Mouse (Mus musculus) limb, embryonic 13.5 days (tissue): ENCODE data around the gene Wdr13. TPM values are rescaled to one million over a fixed set of nuclear protein-coding genes. Genes with fewer than 3 reads are reported as not detected.
A peak's percentile ranks its signal among the peaks of the same experiment; 100 is the strongest.

ENCODE experiments used
- ATAC-seq: fragments of 200-750 bp; cut with Nextera tagmentation; 2 replicates; pipeline ENCODE4 v1.8.0; 2017; ENCODE audit warnings: low read depth, moderate number of reproducible peaks, moderate TSS enrichment; ENCODE audit not compliant: low FRiP score
- H3K27ac ChIP-seq: fragments of 300-500 bp; sonication (generic); 2 replicates; pipeline ENCODE4 v1.5.1; 2015; ENCODE audit warnings: inconsistent platforms, mild to moderate bottlenecking, moderate library complexity
- H3K27me3 ChIP-seq: fragments of 300-500 bp; sonication (generic); 2 replicates; pipeline ENCODE4 v1.6.1; 2015; ENCODE audit warnings: mild to moderate bottlenecking, inconsistent platforms
- H3K36me3 ChIP-seq: fragments of 300-500 bp; sonication (generic); 2 replicates; pipeline ENCODE4 v1.6.1; 2015; ENCODE audit warnings: inconsistent platforms, mild to moderate bottlenecking, moderate library complexity
- H3K4me1 ChIP-seq: fragments of 300-500 bp; sonication (generic); 2 replicates; pipeline ENCODE4 v1.6.1; 2015; ENCODE audit warnings: inconsistent platforms
- H3K4me2 ChIP-seq: fragments of 300-500 bp; sonication (generic); replicated peaks from 2 replicates; pipeline ENCODE4 v1.6.1; 2015; ENCODE audit warnings: inconsistent platforms, mild to moderate bottlenecking, moderate library complexity
- H3K4me3 ChIP-seq: fragments of 300-500 bp; sonication (generic); 2 replicates; pipeline ENCODE4 v1.5.1; 2015; ENCODE audit warnings: moderate library complexity, mild to moderate bottlenecking, inconsistent platforms
- H3K9ac ChIP-seq: fragments of 300-500 bp; sonication (generic); 2 replicates; pipeline ENCODE4 v1.6.1; 2015; ENCODE audit warnings: mild to moderate bottlenecking, inconsistent platforms
- H3K9me3 ChIP-seq: fragments of 300-500 bp; sonication (generic); 2 replicates; pipeline ENCODE4 v1.6.1; 2016; ENCODE audit warnings: inconsistent platforms
- WGBS: fragments of 180-500 bp; shearing (Covaris S2); methylation state at CpG from one replicate; pipeline ENCODE4 v1.1.7; 2015; 5-methylcytosine and 5-hydroxymethylcytosine counted together
- polyA plus RNA-seq: library from polyadenylated mRNA; unstranded; fragments of >200 nt; fragmentation: Nextera tagmentation; extraction: Ambion mirVana; gene quantifications from 2 replicates; pipeline ENCODE4 v1.2.1, GENCODE M21; 2015

The Wdr13 gene
- polyA plus RNA-seq, result 20.1 TPM in 2 replicates

- Histone ChIP-seq H3K4me1 (no peaks in the 10 kb centered on the region), H3K27ac (peak within 1 kb of the TSS; percentile 88), H3K4me2 (peak within 1 kb of the TSS; percentile 60), H3K9me3 (no peaks in the 10 kb centered on the region; the same call in 1 of the 2 replicates), H3K9ac (peak within 1 kb of the TSS; percentile 53; the same call in 1 of the 2 replicates), H3K27me3 (no peaks in the 10 kb centered on the region), H3K36me3 (peaks cover 16% of the 10 kb centered on the region), H3K4me3 (peak within 1 kb of the TSS; percentile 56)
- ATAC-seq, result peak; percentile 90
- 17% methylated on average over 35 of the region's 40 CpGs for WGBS
Observed at GRCm38 (mm10) chrX:8132017-8132976, at the start of gene Wdr13. Gene Wdr13 (minus strand): TSS chrX:8132892.

DNA sequence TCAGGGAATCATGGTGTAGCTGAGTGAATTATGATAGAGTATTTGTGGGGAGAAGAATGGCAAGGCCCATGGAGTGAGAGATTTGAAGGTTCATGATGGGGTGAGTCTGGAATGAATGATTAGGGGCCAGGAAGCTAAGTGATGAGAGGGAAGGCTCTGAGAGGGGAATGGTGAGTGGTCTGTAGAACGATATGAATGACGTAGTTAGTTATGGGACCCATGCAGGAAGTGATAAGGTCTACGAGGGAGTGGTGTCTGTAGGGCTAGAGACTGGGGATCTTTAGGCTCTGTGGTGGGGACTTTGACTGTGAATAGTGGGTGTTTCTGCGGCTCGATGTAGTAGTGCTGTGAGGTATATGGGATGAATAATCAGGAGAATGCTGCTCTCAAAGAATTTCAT, 47.0 kb upstream of the Wdr13 start:
- 94% methylated on average over 5 of the region's 5 CpGs for WGBS
- H3K9me3 ChIP-seq, result no peaks in the 10 kb centered on the region

GRCm38 (mm10) chrX:8178871-8179270, 46.2 kb upstream of the Wdr13 start:
- no peaks in the 10 kb centered on the region for H3K4me1 ChIP-seq
- H3K27ac ChIP-seq, result no peak overlapping the region
- no peak for ATAC-seq
- no peaks in the 10 kb centered on the region for H3K9me3 ChIP-seq
- WGBS, result 86% methylated on average over 2 of the region's 2 CpGs
- no peak overlapping the region for H3K9ac ChIP-seq
- no peak overlapping the region for H3K4me2 ChIP-seq
- no peak overlapping the region for H3K4me3 ChIP-seq
- no peaks in the 10 kb centered on the region for H3K36me3 ChIP-seq
- H3K27me3 ChIP-seq, result no peaks in the 10 kb centered on the region

More for the DNA sequence above, 47.0 kb upstream of the Wdr13 start:
- H3K27me3 ChIP-seq, result no peaks in the 10 kb centered on the region
- H3K4me3 ChIP-seq, result no peak overlapping the region
- H3K4me1 ChIP-seq, result no peaks in the 10 kb centered on the region
- H3K4me2 ChIP-seq, result no peak overlapping the region
- H3K36me3 ChIP-seq, result no peaks in the 10 kb centered on the region
- ATAC-seq, result no peak
- H3K27ac ChIP-seq, result no peak overlapping the region
- no peak overlapping the region for H3K9ac ChIP-seq

- WGBS, result 14% methylated on average over 56 of the region's 56 CpGs
- ATAC-seq, result peak; percentile 94
- Histone ChIP-seq H3K36me3 (peaks cover 6% of the 10 kb centered on the region), H3K4me3 (peak within 1 kb of the TSS; percentile 59), H3K9ac (peak within 1 kb of the TSS; percentile 67), H3K27ac (no peak within 1 kb of the TSS), H3K4me2 (peak within 1 kb of the TSS; percentile 60), H3K27me3 (no peaks in the 10 kb centered on the region), H3K4me1 (no peaks in the 10 kb centered on the region), H3K9me3 (no peaks in the 10 kb centered on the region)
Observed at GRCm38 (mm10) chrX:8175504-8176385, 43.1 kb upstream of the Wdr13 start, which contains the start of gene Tbc1d25. Gene Tbc1d25 (minus strand): TSS chrX:8176181.

DNA sequence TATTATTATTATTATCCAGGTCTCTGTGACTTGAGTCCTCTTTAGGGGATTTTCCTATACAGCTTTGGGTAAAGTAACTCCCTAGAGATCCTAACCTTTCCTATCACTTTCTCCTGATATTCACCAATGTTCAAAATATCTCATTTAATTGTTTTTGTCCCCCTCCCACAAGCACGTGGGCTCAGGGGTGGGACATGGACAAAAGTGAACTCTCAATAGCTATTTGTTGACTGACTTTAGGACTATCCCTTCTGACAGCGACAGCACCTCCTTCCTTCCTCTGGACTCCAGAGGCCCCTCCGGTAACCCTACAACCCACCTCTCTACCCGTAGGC, 42.4 kb upstream of the Wdr13 start:
- H3K9ac ChIP-seq, result peak overlapping the region; percentile 67

DNA sequence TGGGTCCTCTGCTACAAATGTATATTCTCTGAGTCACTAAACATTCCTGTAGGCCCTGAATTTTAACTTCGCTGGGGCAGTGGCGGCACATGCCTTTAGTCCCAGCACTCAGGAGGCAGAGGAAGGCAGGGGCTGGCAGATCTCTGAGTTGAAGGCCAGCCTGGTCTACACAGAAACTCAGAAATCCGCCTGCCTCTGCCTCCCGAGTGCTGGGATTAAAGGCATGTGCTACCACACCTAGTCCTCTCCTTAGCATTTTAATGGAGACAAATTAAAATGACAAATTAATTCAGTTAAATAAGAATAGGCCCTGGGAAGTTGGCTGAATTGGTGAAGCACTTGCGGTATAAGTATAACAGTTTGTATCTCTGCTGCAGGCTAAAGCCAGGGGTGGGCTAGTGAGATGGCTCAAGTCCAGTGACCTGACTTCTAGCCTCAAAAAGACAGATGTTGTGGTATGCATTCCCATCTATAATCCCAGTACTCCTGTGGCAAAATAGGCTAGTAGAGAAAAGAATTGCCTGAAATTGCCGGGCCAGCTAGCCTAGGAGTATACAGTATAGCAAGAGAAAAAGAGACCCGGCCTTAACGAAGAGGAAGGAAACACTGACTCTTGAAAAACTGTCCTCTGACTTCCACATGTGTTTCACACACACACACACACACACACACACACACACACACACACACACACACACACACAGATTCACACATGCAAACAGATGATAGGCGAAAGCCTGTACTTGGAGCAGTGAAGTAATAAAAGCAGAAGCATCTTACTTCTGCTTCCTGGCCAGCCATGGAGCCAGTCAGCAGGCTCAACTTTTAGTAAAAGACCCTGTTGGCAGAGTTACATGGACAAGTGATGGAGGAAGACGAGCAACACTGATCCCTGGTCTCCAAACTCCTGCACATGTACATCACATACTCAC, 35.3 kb upstream of the Wdr13 start:
- H3K9ac ChIP-seq, result no peak overlapping the region
- H3K9me3 ChIP-seq, result no peaks in the 10 kb centered on the region
- H3K4me1 ChIP-seq, result no peaks in the 10 kb centered on the region
- no peak overlapping the region for H3K4me3 ChIP-seq
- H3K4me2 ChIP-seq, result no peak overlapping the region
- no peaks in the 10 kb centered on the region for H3K27me3 ChIP-seq
- H3K36me3 ChIP-seq, result peaks cover 15% of the 10 kb centered on the region
- WGBS, result 89% methylated on average over 9 of the region's 10 CpGs
- H3K27ac ChIP-seq, result no peak overlapping the region
- ATAC-seq, result no peak

More for the DNA sequence above, 42.4 kb upstream of the Wdr13 start:
- no peak for ATAC-seq
- Histone ChIP-seq H3K9me3 (no peaks in the 10 kb centered on the region), H3K36me3 (peaks cover 10% of the 10 kb centered on the region), H3K27ac (no peak overlapping the region), H3K27me3 (no peaks in the 10 kb centered on the region), H3K4me3 (peak overlapping the region; percentile 59), H3K4me2 (peak overlapping the region; percentile 60), H3K4me1 (no peaks in the 10 kb centered on the region)
- 9% methylated on average over 4 of the region's 4 CpGs for WGBS

- Histone ChIP-seq H3K9me3 (no peaks in the 10 kb centered on the region), H3K27me3 (no peaks in the 10 kb centered on the region), H3K4me2 (no peak overlapping the region), H3K4me1 (no peaks in the 10 kb centered on the region), H3K9ac (no peak overlapping the region), H3K36me3 (peaks cover 2% of the 10 kb centered on the region; the same call in 1 of the 2 replicates), H3K27ac (no peak overlapping the region), H3K4me3 (no peak overlapping the region)
- ATAC-seq, result no peak
- WGBS, result 87% methylated on average over 4 of the region's 4 CpGs
Observed at GRCm38 (mm10) chrX:8164471-8164870, 31.8 kb upstream of the Wdr13 start.

- Histone ChIP-seq H3K4me3 (no peak overlapping the region), H3K36me3 (peaks cover 3% of the 10 kb centered on the region; the same call in 1 of the 2 replicates), H3K9me3 (no peaks in the 10 kb centered on the region), H3K4me1 (no peaks in the 10 kb centered on the region), H3K9ac (no peak overlapping the region), H3K27me3 (no peaks in the 10 kb centered on the region), H3K27ac (no peak overlapping the region), H3K4me2 (no peak overlapping the region)
- ATAC-seq, result no peak
- 80% methylated on average over 5 of the region's 5 CpGs for WGBS
Observed at GRCm38 (mm10) chrX:8163076-8163475, 30.4 kb upstream of the Wdr13 start.

DNA sequence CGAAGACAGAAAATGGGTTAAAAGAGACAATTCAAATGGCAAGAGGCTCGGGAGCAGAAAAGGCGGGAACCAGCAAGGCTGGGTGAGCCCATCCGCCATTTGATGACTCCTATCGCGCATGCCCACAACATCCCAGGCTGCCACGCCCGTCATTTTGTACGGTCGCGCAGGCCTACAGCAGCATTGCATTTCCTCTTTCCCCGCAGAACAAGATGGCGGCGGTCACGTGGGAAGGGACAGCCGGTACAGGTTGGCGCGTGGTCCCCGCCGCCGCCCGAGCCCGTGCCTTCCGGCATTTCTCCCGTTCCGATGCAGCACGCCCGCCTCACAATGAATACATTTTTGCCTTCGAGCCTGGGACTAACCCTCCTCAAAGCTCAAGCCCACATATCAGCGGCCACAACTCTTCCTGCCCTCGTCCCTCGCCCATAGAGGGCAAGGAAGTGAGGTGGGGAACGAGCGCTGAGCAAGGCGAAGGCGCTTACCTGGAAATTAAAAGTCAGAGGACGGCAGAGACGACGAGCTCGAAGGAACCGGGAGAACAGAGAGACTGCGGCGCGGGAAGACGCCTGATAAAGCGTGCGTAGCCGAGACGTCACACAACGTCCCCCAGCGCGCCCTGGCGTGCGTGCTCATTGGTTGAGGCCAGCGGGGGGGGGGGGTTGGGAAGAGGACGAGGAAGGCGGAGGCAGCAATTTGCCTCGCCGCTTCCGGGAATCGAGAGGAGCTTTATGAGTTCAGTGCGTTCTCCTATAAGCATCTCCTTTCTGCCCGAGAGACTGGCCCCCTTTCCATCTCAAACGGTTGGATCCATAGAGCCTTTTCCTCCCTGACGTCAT, 12.7 kb upstream of the Wdr13 start, which contains the start of gene Rbm3:
Gene Rbm3, minus strand, starts transcription at position 728 of the 839 bp plus-strand sequence.
- no peaks in the 10 kb centered on the region for H3K9me3 ChIP-seq

DNA sequence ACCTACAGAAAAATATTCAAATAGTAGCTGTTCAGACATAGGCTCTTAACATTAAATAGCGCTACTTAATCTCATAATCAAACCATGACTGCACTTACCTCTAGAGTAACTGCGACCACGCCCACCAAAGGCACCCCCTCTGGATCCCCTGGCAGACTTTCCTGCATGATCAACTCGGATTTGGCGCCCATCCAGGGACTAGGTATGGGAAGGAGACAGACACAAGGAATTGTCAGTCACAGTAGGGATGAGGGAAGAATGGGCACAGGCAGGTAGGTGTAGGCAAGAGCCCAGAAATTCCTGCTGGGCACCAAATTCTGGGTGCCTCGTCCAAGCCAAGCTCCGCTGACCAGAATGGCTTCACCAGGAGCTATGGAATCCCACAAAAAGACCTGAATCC, 11.1 kb upstream of the Wdr13 start:
- Histone ChIP-seq H3K27me3 (no peaks in the 10 kb centered on the region), H3K4me3 (peak overlapping the region; percentile 62), H3K9me3 (no peaks in the 10 kb centered on the region), H3K27ac (no peak overlapping the region), H3K4me1 (peaks cover 13% of the 10 kb centered on the region), H3K36me3 (peaks cover 32% of the 10 kb centered on the region), H3K4me2 (peak overlapping the region; percentile 86), H3K9ac (peak overlapping the region; percentile 84)
- no peak for ATAC-seq
- WGBS, result 76% methylated on average over 7 of the region's 7 CpGs

More for the DNA sequence above, 12.7 kb upstream of the Wdr13 start, which contains the start of gene Rbm3:
- H3K4me1 ChIP-seq, result peaks cover 13% of the 10 kb centered on the region
- WGBS, result 22% methylated on average over 57 of the region's 65 CpGs
- peak within 1 kb of the TSS; percentile 84 for H3K9ac ChIP-seq
- H3K4me2 ChIP-seq, result peak within 1 kb of the TSS; percentile 86
- H3K4me3 ChIP-seq, result peak within 1 kb of the TSS; percentile 62
- peak; percentile 96 for ATAC-seq
- H3K27ac ChIP-seq, result peak within 1 kb of the TSS; percentile 96
- peaks cover 31% of the 10 kb centered on the region for H3K36me3 ChIP-seq
- H3K27me3 ChIP-seq, result no peaks in the 10 kb centered on the region
